Mouse (Mus musculus): ENCODE data around the gene Lrrc4. TPM values are rescaled to one million over a fixed set of nuclear protein-coding genes. Genes with fewer than 3 reads are reported as not detected.

Lrrc4 gene
- polyA plus RNA-seq, 1 experiment from 2014 or later, result 2.7 TPM

DNA sequence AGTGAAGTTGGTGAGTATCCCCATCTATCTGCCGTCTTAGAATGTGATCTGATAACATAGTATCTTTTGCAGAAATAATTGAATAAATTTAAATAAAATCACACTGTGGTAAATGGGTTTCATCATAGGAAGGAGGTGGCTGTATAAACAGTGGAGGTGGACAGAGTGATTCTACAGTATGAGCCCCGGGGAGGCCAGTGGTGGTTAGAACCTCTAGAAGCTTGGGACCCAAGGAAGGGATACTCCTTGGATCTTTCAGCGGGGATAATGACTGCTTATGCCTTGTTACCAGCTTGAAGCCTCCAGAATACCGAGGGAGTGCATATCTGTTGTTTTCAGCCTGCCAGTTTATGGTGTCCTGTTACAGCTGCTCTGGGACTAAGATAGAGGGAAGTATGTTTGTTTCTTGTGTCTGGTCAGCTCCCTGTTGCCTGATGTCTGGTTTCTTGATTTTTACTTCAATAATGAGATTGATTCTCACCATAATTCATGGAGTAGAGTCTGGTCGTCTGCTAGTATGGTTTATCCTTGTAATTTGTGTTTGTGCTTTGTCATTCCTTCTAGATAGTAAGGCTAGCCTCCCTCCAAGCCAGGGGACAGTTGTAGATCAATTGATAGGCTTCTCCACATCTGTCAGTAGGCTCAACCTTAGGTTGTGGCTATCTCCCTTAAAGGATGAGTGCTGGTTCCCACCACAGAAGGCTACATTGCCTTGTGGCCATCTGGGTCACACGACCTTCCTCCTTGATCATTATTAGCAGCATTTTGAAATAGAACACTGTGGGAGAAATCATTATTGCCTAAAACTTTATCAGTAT is 195.8 kb downstream of the Lrrc4 start:
- H3K36me3 ChIP-seq (ENCODE audit: control insufficient read depth, insufficient read depth, low read length), result no peaks in the 10 kb centered on the region
- 85% methylated on average over 6 of the region's 6 CpGs for WGBS
- H3K4me1 ChIP-seq (ENCODE audit: control insufficient read depth, insufficient read depth, low read length), result peaks cover 5% of the 10 kb centered on the region; the same call in 1 of the 2 replicates
- H3K9me3 ChIP-seq (ENCODE audit: control insufficient read depth, low read length), result no peaks in the 10 kb centered on the region
- H3K4me2 ChIP-seq, result no peak overlapping the region
- no peak overlapping the region for H3K9ac ChIP-seq (ENCODE audit: low read length)
- DNase-seq (ENCODE audit: low spot score, missing footprints) (no peak), ATAC-seq (ENCODE audit: low FRiP score) (no peak)
- H3K4me3 ChIP-seq (ENCODE audit: low read depth, low read length), result no peak overlapping the region
- no peak overlapping the region for H3K27ac ChIP-seq (ENCODE audit: low read depth, low read length)
- H3K27me3 ChIP-seq (ENCODE audit: control insufficient read depth, insufficient read depth, low read length), result no peaks in the 10 kb centered on the region

DNA sequence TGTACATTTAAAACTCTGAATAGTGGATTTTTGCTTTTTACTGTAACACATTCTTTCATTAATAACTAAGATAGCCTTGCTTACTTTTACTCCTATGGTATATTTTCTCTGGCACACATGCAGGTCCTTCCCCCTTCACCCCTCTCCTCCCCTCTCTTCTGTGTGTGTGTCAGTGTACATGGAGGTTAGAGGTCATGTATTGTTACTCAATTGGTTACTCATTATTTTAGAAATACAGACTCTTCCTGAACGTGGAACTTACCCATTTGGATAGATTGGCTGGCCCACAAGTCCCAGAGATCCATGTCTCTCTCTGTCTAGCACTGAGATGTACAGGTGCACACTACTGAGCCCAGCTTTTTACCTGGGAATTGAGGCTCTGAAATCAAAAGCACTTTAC is 196.5 kb downstream of the Lrrc4 start:
- no peak for ATAC-seq (ENCODE audit: low FRiP score)
- Histone ChIP-seq H3K4me2 (no peak overlapping the region), H3K36me3 (ENCODE audit: control insufficient read depth, insufficient read depth, low read length) (no peaks in the 10 kb centered on the region), H3K4me1 (ENCODE audit: control insufficient read depth, insufficient read depth, low read length) (peaks cover 5% of the 10 kb centered on the region; the same call in 1 of the 2 replicates), H3K9ac (ENCODE audit: low read length) (no peak overlapping the region), H3K4me3 (ENCODE audit: low read depth, low read length) (no peak overlapping the region), H3K27me3 (ENCODE audit: control insufficient read depth, insufficient read depth, low read length) (no peaks in the 10 kb centered on the region), H3K27ac (ENCODE audit: low read depth, low read length) (no peak overlapping the region), H3K9me3 (ENCODE audit: control insufficient read depth, low read length) (no peaks in the 10 kb centered on the region)
- DNase-seq (ENCODE audit: low spot score, missing footprints), result no peak
- 79% methylated on average over 1 of the region's 1 CpGs for WGBS

DNA sequence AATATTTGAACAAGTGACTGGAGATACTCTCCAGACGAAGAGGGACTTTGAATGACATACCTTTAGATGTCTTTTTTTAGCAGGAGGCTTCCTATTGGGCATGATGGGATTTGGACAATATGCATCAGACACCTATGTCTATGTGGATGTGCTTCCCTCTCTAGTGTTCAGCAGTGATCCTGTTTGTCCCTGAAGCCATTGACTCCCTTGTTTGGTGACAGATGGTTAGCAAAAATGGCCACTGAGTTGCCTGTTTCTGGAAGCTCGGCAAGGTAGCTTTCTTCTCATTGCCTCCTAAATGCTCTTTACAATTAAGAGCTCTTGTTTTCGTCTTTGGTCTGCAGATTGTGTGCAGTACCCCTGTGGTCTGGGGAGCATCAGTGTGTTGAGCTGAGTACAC is 197.9 kb downstream of the Lrrc4 start:
- WGBS, result 65% methylated on average over 3 of the region's 3 CpGs
- peaks cover 5% of the 10 kb centered on the region; the same call in 1 of the 2 replicates for H3K4me1 ChIP-seq (ENCODE audit: control insufficient read depth, insufficient read depth, low read length)
- H3K4me2 ChIP-seq, result no peak overlapping the region
- no peaks in the 10 kb centered on the region for H3K9me3 ChIP-seq (ENCODE audit: control insufficient read depth, low read length)
- DNase-seq (ENCODE audit: low spot score, missing footprints) (no peak), ATAC-seq (ENCODE audit: low FRiP score) (0 out of 2 replicates have a peak, but pooled peaks have one; percentile 24)
- no peak overlapping the region for H3K4me3 ChIP-seq (ENCODE audit: low read depth, low read length)
- no peak overlapping the region for H3K9ac ChIP-seq (ENCODE audit: low read length)
- no peaks in the 10 kb centered on the region for H3K27me3 ChIP-seq (ENCODE audit: control insufficient read depth, insufficient read depth, low read length)
- no peaks in the 10 kb centered on the region for H3K36me3 ChIP-seq (ENCODE audit: control insufficient read depth, insufficient read depth, low read length)
- no peak overlapping the region for H3K27ac ChIP-seq (ENCODE audit: low read depth, low read length)

DNA sequence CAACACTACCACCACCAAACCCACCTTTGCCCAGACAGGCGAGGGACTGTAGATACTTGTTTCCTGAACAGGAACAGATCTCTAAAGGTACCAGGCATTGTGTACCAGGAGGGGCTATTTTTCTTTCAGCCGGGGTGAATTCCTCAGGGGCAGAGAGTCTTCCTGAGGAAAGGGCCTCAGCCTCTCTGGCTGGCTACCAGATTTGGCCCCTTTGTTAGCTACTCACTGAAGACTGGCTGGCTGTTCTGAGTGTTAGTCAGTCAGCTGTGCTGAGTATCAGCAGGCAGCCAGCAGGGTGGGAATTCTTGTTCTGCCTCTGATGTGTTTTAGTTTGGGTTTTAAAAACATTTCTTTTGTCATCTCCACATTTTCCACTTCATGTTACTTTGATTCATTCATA is 198.4 kb downstream of the Lrrc4 start:
- Histone ChIP-seq H3K4me3 (ENCODE audit: low read depth, low read length) (no peak overlapping the region), H3K27me3 (ENCODE audit: control insufficient read depth, insufficient read depth, low read length) (no peaks in the 10 kb centered on the region), H3K4me1 (ENCODE audit: control insufficient read depth, insufficient read depth, low read length) (peaks cover 8% of the 10 kb centered on the region; the same call in 1 of the 2 replicates), H3K27ac (ENCODE audit: low read depth, low read length) (no peak overlapping the region; the same call in 1 of the 2 replicates), H3K9me3 (ENCODE audit: control insufficient read depth, low read length) (no peaks in the 10 kb centered on the region), H3K4me2 (no peak overlapping the region), H3K36me3 (ENCODE audit: control insufficient read depth, insufficient read depth, low read length) (no peaks in the 10 kb centered on the region), H3K9ac (ENCODE audit: low read length) (no peak overlapping the region)
- no peak for DNase-seq (ENCODE audit: low spot score, missing footprints)
- WGBS, result 60% methylated on average over 2 of the region's 2 CpGs
- no peak; the same call in 1 of the 2 replicates for ATAC-seq (ENCODE audit: low FRiP score)

DNA sequence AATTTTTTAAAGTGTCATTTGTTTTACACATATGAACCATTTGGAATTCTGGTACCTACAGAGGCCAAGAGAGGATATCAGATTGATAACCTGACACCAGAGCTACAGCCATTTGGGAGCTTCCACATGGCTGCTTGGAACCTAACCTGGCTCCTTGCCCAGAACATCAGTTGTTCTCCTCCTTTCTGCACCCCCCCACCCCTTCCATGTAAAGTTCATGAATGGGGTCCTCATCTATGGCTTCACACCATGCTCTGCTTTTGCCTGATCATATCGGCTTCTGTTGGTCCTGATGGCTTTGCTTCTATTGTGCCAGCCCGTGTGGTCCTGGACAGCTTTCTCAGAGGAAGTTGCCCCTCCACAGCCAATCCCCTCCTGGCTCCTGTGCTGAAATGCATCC is 200.6 kb downstream of the Lrrc4 start:
- Histone ChIP-seq H3K36me3 (ENCODE audit: control insufficient read depth, insufficient read depth, low read length) (no peaks in the 10 kb centered on the region), H3K9me3 (ENCODE audit: control insufficient read depth, low read length) (no peaks in the 10 kb centered on the region), H3K9ac (ENCODE audit: low read length) (no peak overlapping the region), H3K4me3 (ENCODE audit: low read depth, low read length) (no peak overlapping the region), H3K4me1 (ENCODE audit: control insufficient read depth, insufficient read depth, low read length) (0 out of 2 replicates have a peak, but pooled peaks cover 6% of the 10 kb centered on the region), H3K4me2 (no peak overlapping the region), H3K27ac (ENCODE audit: low read depth, low read length) (no peak overlapping the region), H3K27me3 (ENCODE audit: control insufficient read depth, insufficient read depth, low read length) (no peaks in the 10 kb centered on the region)
- 89% methylated on average over 2 of the region's 2 CpGs for WGBS
- DNase-seq (ENCODE audit: low spot score, missing footprints), result no peak
- no peak for ATAC-seq (ENCODE audit: low FRiP score)

DNA sequence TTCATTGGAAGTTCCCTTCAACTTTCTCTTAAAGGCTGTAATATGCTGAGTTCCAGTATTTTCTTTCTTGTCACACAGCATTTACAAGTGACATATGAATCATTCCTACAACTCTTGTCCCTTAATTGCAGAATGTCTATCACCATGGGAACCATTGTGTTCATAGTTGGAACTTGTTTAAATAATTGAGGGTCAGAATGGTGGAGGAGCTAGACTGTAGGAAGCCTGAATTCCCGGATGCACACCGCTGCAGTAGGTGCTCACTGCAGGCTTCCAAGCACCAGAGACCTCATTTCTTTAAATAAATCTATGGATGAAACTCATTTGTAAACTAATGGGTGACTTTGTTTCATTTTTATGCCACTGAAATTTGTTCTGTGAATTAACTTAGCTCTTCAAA is 201.7 kb downstream of the Lrrc4 start:
- no peak overlapping the region for H3K27ac ChIP-seq (ENCODE audit: low read depth, low read length)
- no peak for ATAC-seq (ENCODE audit: low FRiP score)
- no peak for DNase-seq (ENCODE audit: low spot score, missing footprints)
- no peaks in the 10 kb centered on the region for H3K27me3 ChIP-seq (ENCODE audit: control insufficient read depth, insufficient read depth, low read length)
- no peak overlapping the region for H3K4me3 ChIP-seq (ENCODE audit: low read depth, low read length)
- no peaks in the 10 kb centered on the region for H3K9me3 ChIP-seq (ENCODE audit: control insufficient read depth, low read length)
- H3K4me1 ChIP-seq (ENCODE audit: control insufficient read depth, insufficient read depth, low read length), result 0 out of 2 replicates have a peak, but pooled peaks cover 6% of the 10 kb centered on the region
- H3K36me3 ChIP-seq (ENCODE audit: control insufficient read depth, insufficient read depth, low read length), result no peaks in the 10 kb centered on the region
- no peak overlapping the region for H3K4me2 ChIP-seq
- no peak overlapping the region for H3K9ac ChIP-seq (ENCODE audit: low read length)
- 59% methylated on average over 2 of the region's 2 CpGs for WGBS

DNA sequence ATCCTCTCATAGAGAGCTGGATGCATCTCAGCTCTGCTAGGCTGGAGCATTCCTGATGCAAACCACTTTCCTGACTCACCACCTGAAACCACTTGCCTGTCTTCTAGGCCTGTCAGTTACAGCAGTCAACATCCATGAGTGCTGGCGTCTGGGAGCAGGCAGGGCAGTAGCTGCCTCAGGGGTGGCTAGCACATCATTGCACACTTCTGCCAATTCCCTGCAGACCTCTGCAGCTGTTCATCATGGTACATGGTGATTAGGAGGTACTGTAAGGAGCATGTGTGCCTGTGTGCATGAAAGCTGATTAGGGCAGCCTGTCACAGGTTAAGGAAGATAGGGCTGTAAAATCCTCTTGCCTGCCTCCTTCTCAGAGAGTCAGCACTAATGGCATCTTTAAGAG is 203.1 kb downstream of the Lrrc4 start:
- no peaks in the 10 kb centered on the region for H3K9me3 ChIP-seq (ENCODE audit: control insufficient read depth, low read length)
- H3K4me2 ChIP-seq, result no peak overlapping the region
- H3K27me3 ChIP-seq (ENCODE audit: control insufficient read depth, insufficient read depth, low read length), result no peaks in the 10 kb centered on the region
- ATAC-seq (ENCODE audit: low FRiP score) (peak; percentile 59; the same call in 1 of the 2 replicates), DNase-seq (ENCODE audit: low spot score, missing footprints) (no peak)
- no peak overlapping the region for H3K4me3 ChIP-seq (ENCODE audit: low read depth, low read length)
- no peaks in the 10 kb centered on the region for H3K36me3 ChIP-seq (ENCODE audit: control insufficient read depth, insufficient read depth, low read length)
- WGBS, result 76% methylated on average over 1 of the region's 1 CpGs
- H3K27ac ChIP-seq (ENCODE audit: low read depth, low read length), result no peak overlapping the region
- no peak overlapping the region for H3K9ac ChIP-seq (ENCODE audit: low read length)
- 0 out of 2 replicates have a peak, but pooled peaks cover 6% of the 10 kb centered on the region for H3K4me1 ChIP-seq (ENCODE audit: control insufficient read depth, insufficient read depth, low read length)

DNA sequence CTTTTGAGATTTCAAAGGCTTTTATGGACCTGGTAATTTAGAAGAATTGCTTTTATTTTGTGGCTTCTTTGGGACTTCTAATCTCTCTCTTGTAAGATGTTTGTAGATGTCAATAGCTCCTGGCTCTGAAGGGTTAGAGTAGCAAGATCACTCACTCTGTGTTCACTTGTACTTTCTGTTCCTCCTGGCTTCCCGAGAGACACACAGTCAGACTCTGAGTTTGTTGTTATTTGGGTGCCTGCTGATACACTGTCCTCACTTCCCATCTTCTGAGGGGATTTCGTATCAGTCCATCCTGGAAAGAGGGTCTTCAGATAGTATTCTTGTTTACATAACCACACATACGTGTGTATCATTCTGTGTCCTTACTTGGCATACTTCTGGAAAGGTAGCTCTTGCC is 208.6 kb downstream of the Lrrc4 start:
- Histone ChIP-seq H3K9ac (ENCODE audit: low read length) (no peak overlapping the region), H3K4me2 (no peak overlapping the region), H3K27ac (ENCODE audit: low read depth, low read length) (no peak overlapping the region), H3K27me3 (ENCODE audit: control insufficient read depth, insufficient read depth, low read length) (no peaks in the 10 kb centered on the region), H3K4me1 (ENCODE audit: control insufficient read depth, insufficient read depth, low read length) (peaks cover 11% of the 10 kb centered on the region), H3K9me3 (ENCODE audit: control insufficient read depth, low read length) (no peaks in the 10 kb centered on the region), H3K36me3 (ENCODE audit: control insufficient read depth, insufficient read depth, low read length) (no peaks in the 10 kb centered on the region), H3K4me3 (ENCODE audit: low read depth, low read length) (no peak overlapping the region)
- no peak for ATAC-seq (ENCODE audit: low FRiP score)
- DNase-seq (ENCODE audit: low spot score, missing footprints), result no peak
- 84% methylated on average over 3 of the region's 3 CpGs for WGBS

DNA sequence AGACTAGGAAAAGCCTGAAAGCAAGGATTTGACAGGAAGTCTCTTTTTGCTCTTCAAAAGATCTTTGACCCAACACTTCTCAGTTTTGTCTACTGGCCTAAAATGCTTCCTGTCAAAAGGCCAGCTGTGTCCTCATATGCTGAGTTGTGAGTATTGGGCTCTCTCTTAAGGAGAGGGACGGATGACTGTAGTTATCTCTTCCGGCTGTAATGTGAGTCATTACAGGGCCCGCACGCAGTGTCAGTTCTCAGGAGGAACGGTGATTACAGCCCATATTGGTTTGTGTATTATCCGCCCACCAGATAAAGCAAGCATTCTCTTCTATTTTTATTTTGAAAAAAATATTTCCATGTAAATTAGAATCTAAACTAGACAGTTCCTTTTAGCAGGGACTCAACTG is 209.0 kb downstream of the Lrrc4 start:
- no peak overlapping the region for H3K4me2 ChIP-seq
- H3K36me3 ChIP-seq (ENCODE audit: control insufficient read depth, insufficient read depth, low read length), result no peaks in the 10 kb centered on the region
- no peaks in the 10 kb centered on the region for H3K27me3 ChIP-seq (ENCODE audit: control insufficient read depth, insufficient read depth, low read length)
- H3K4me1 ChIP-seq (ENCODE audit: control insufficient read depth, insufficient read depth, low read length), result peaks cover 11% of the 10 kb centered on the region
- H3K9me3 ChIP-seq (ENCODE audit: control insufficient read depth, low read length), result no peaks in the 10 kb centered on the region
- H3K9ac ChIP-seq (ENCODE audit: low read length), result no peak overlapping the region
- DNase-seq (ENCODE audit: low spot score, missing footprints) (no peak), ATAC-seq (ENCODE audit: low FRiP score) (no peak)
- 89% methylated on average over 6 of the region's 6 CpGs for WGBS
- H3K4me3 ChIP-seq (ENCODE audit: low read depth, low read length), result no peak overlapping the region
- no peak overlapping the region for H3K27ac ChIP-seq (ENCODE audit: low read depth, low read length)

Data from midbrain, embryonic 11.5 days (tissue).